Mouse (Mus musculus): Measurements from ENCODE around the gene Ikzf2.

- no peak for TF ChIP-seq ZC3H11A (IDR thresholded peaks at IDR 0.05; ENCODE audit: borderline replicate concordance, low read depth, low read length)
- no peak for TF ChIP-seq HCFC1 (IDR thresholded peaks at IDR 0.05; ENCODE audit: borderline replicate concordance, insufficient read depth, low read length)
- no peak for TF ChIP-seq MAFK (IDR thresholded peaks at IDR 0.05; ENCODE audit: insufficient read depth, low read depth, low read length)
- no peak for TF ChIP-seq ZNF384 (IDR thresholded peaks at IDR 0.05; ENCODE audit: low read depth, low read length)
- no peak for TF ChIP-seq CHD2 (IDR thresholded peaks at IDR 0.05; ENCODE audit: low read depth, low read length)
Observed at GRCm38 (mm10) chr1:69604213-69604612, 82.8 kb downstream of the Ikzf2 start.
